Mouse (Mus musculus): ENCODE data around the gene Smg9. TPM values are rescaled to one million over a fixed set of nuclear protein-coding genes. Genes with fewer than 3 reads are reported as not detected.

Gene Smg9
- polyA plus RNA-seq, 1 experiment from 2014 or later, result 13.8 TPM

DNA sequence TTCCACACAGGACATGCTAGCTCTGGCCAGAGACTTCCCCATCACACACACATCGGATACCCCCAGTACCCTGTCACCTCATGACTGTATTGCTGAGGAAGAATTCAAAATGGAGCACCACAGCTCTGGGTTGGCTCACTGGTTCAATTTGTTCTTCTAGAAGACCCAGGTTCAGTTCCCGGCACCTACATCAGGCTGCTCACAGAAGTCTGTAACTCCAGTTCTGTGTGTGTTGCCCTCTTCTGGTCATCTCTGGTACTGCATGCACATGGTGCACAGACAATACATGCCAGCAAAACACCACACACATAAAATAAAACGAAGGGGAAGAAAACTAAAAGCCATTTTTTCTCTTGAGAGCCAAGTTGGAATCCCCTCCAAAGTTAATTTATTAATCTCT is 69.7 kb downstream of the Smg9 start:
- WGBS, result 89% methylated on average over 3 of the region's 3 CpGs
- ATAC-seq (replicated peaks; ENCODE audit: insufficient number of reproducible peaks, low FRiP score, low TSS enrichment, low read depth), result no peak

DNA sequence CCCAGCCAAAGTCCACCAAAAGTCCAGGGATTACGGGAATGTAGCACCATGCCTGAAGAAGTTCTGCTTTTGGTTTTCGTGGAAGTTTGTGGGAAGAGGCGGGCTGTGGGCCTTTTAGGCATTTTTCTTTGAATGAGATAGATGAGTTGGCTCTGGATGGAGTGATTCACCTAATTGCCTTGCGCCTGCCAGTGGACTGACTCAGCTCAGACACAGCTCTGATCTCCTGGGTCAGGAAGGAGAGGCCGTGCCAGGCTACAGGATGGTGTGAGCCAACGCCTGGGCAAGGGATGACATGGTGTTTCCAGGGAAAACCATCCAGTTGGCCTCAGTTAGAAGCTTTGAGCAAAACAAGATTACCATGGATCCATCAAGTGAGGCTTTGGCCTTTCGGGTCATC is 70.9 kb downstream of the Smg9 start:
- no peaks in the 10 kb centered on the region for H3K4me1 ChIP-seq (ENCODE audit: control insufficient read depth, insufficient read depth, low read length)
- no peak for DNase-seq (ENCODE audit: low spot score)
- no peaks in the 10 kb centered on the region for H3K27me3 ChIP-seq (ENCODE audit: control insufficient read depth, insufficient read depth, low read length)
- WGBS, result 90% methylated on average over 7 of the region's 7 CpGs
- no peak overlapping the region for H3K4me3 ChIP-seq (ENCODE audit: low read depth, low read length)
- H3K4me2 ChIP-seq (ENCODE audit: low read depth, low read length), result no peak overlapping the region
- no peak overlapping the region for H3K9ac ChIP-seq (replicated peaks; ENCODE audit: low read length)
- H3K27ac ChIP-seq (replicated peaks; ENCODE audit: low read depth, low read length), result no peak overlapping the region
- H3K9me3 ChIP-seq (replicated peaks; ENCODE audit: control insufficient read depth, low read length), result no peaks in the 10 kb centered on the region
- ATAC-seq (replicated peaks; ENCODE audit: insufficient number of reproducible peaks, low FRiP score, low TSS enrichment, low read depth), result no peak
- no peaks in the 10 kb centered on the region for H3K36me3 ChIP-seq (replicated peaks; ENCODE audit: control insufficient read depth, insufficient read depth, low read depth, low read length)

More for the DNA sequence above, 69.7 kb downstream of the Smg9 start:
- Histone ChIP-seq H3K4me1 (ENCODE audit: control insufficient read depth, insufficient read depth, low read length) (no peaks in the 10 kb centered on the region), H3K4me2 (ENCODE audit: low read depth, low read length) (no peak overlapping the region), H3K9ac (replicated peaks; ENCODE audit: low read length) (no peak overlapping the region), H3K27me3 (ENCODE audit: control insufficient read depth, insufficient read depth, low read length) (no peaks in the 10 kb centered on the region), H3K4me3 (ENCODE audit: low read depth, low read length) (no peak overlapping the region), H3K27ac (replicated peaks; ENCODE audit: low read depth, low read length) (no peak overlapping the region), H3K36me3 (replicated peaks; ENCODE audit: control insufficient read depth, insufficient read depth, low read depth, low read length) (no peaks in the 10 kb centered on the region), H3K9me3 (replicated peaks; ENCODE audit: control insufficient read depth, low read length) (no peaks in the 10 kb centered on the region)
- DNase-seq (ENCODE audit: low spot score), result peak; percentile 25

Other genes with a start within 250 kb of the Smg9 start
- 3.7 TPM in 2 replicates for gene Zfp114, start 224.6 kb upstream of the Smg9 start, polyA plus RNA-seq (2014; fragmentation: Nextera tagmentation; extraction: Ambion mirVana)
- gene Zfp111, start 188.2 kb upstream of the Smg9 start, polyA plus RNA-seq (2014; fragmentation: Nextera tagmentation; extraction: Ambion mirVana), result 12.2 and 13.8 TPM in 2 replicates
- gene Zfp109, start 162.1 kb upstream of the Smg9 start, polyA plus RNA-seq (2014; fragmentation: Nextera tagmentation; extraction: Ambion mirVana), result 5.1 and 5.7 TPM in 2 replicates
- 3.8 and 4.0 TPM in 2 replicates for gene Zfp108, start 144.8 kb upstream of the Smg9 start, polyA plus RNA-seq (2014; fragmentation: Nextera tagmentation; extraction: Ambion mirVana)
- 9.8 and 11.7 TPM in 2 replicates for gene Zfp93, start 129.2 kb upstream of the Smg9 start, polyA plus RNA-seq (2014; fragmentation: Nextera tagmentation; extraction: Ambion mirVana)
- 48.0 and 58.8 TPM in 2 replicates for gene Zfp61, start 98.4 kb upstream of the Smg9 start, polyA plus RNA-seq (2014; fragmentation: Nextera tagmentation; extraction: Ambion mirVana)
- gene Zfp94, start 83.0 kb upstream of the Smg9 start, polyA plus RNA-seq (2014; fragmentation: Nextera tagmentation; extraction: Ambion mirVana), result 10.7 and 15.2 TPM in 2 replicates
- not detected in 2 replicates for gene Tescl, start 65.7 kb upstream of the Smg9 start, polyA plus RNA-seq (2014; fragmentation: Nextera tagmentation; extraction: Ambion mirVana)
- gene Lypd5, start 50.4 kb upstream of the Smg9 start, polyA plus RNA-seq (2014; fragmentation: Nextera tagmentation; extraction: Ambion mirVana), result not detected in 2 replicates
- 2.2 and 2.3 TPM in 2 replicates for gene Kcnn4, start 29.4 kb upstream of the Smg9 start, polyA plus RNA-seq (2014; fragmentation: Nextera tagmentation; extraction: Ambion mirVana)
- not detected in 2 replicates for gene Irgc1, start 52.7 kb downstream of the Smg9 start, polyA plus RNA-seq (2014; fragmentation: Nextera tagmentation; extraction: Ambion mirVana)
- gene Plaur, start 62.9 kb downstream of the Smg9 start, polyA plus RNA-seq (2014; fragmentation: Nextera tagmentation; extraction: Ambion mirVana), result 1.1 and 2.1 TPM in 2 replicates
- 1.9 and 3.6 TPM in 2 replicates for gene Cadm4, start 82.4 kb downstream of the Smg9 start, polyA plus RNA-seq (2014; fragmentation: Nextera tagmentation; extraction: Ambion mirVana)
- 52.5 and 58.0 TPM in 2 replicates for gene Zfp428, start 107.4 kb downstream of the Smg9 start, polyA plus RNA-seq (2014; fragmentation: Nextera tagmentation; extraction: Ambion mirVana)
- gene AC161166.1, start 112.8 kb downstream of the Smg9 start, polyA plus RNA-seq (2014; fragmentation: Nextera tagmentation; extraction: Ambion mirVana), result 0.25 and 0.32 TPM in 2 replicates
- gene Irgq, start 131.1 kb downstream of the Smg9 start, polyA plus RNA-seq (2014; fragmentation: Nextera tagmentation; extraction: Ambion mirVana), result 8.0 and 8.7 TPM in 2 replicates
- not detected in 2 replicates for gene Pinlyp, start 146.5 kb downstream of the Smg9 start, polyA plus RNA-seq (2014; fragmentation: Nextera tagmentation; extraction: Ambion mirVana)
- 99.0 and 111 TPM in 2 replicates for gene Xrcc1, start 146.7 kb downstream of the Smg9 start, polyA plus RNA-seq (2014; fragmentation: Nextera tagmentation; extraction: Ambion mirVana)
- gene Ethe1, start 187.9 kb downstream of the Smg9 start, polyA plus RNA-seq (2014; fragmentation: Nextera tagmentation; extraction: Ambion mirVana), result 24.4 and 27.2 TPM in 2 replicates
- 0.91 and 1.4 TPM in 2 replicates for gene Zfp575, start 188.0 kb downstream of the Smg9 start, polyA plus RNA-seq (2014; fragmentation: Nextera tagmentation; extraction: Ambion mirVana)
- 0.10 and 0.13 TPM in 2 replicates for gene Phldb3, start 211.1 kb downstream of the Smg9 start, polyA plus RNA-seq (2014; fragmentation: Nextera tagmentation; extraction: Ambion mirVana)
- 2.0 and 2.1 TPM in 2 replicates for gene Lypd3, start 236.9 kb downstream of the Smg9 start, polyA plus RNA-seq (2014; fragmentation: Nextera tagmentation; extraction: Ambion mirVana)